Comparison of ENCODE assay signal across 24 mouse cellular contexts in the genomic region with DNA sequence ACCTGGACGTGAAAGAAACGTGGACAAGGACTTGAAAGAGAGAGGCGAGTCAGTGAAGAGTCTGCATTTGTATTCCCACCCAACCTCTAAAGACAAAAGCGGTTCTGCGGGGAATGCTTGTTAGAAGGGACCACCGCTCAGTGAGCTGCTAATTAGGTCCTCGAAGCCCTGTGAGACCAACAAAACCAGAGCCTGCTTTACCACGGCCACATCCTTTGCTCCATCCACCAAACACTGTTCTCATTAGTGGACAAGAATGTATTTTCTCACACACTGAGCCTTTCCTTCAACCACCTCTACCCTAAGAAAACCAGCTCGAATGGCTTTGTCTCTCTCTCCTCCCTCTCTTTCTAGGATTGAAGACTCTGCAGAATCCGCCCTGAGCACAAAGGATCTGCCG.
A peak's percentile ranks its signal among the peaks of the same experiment; 100 is the strongest.
DNase-seq lines count a peak whose midpoint lies in the region; ATAC-seq and TF ChIP-seq lines count a peak whose summit lies in the region.
"Had no signal": no experiment of that assay in that cellular context is flagged by ENCODE, and none has a peak within 500 bp of the region (broad histone marks: within the 10 kb centered on the region; RNA-seq: fewer than 3 reads in every experiment).

No protein-coding gene starts in this region.

- ATAC-seq in forebrain, embryonic 16.5 days, result no peak
- no peak for ATAC-seq in neural tube, embryonic 13.5 days (ENCODE audit: low read depth)
- ATAC-seq in forebrain, postnatal 0 days, result peak; percentile 23; the same call in 1 of the 2 replicates
- ATAC-seq: activated CD4-positive, CD25-positive, alpha-beta regulatory T cell, adult 4 months; hindbrain, postnatal 0 days; intestine, embryonic 16.5 days had no signal

- H3K9me3 ChIP-seq in forebrain, embryonic 10.5 days, result no peaks in the 10 kb centered on the region
- H3K9me3 ChIP-seq in forebrain, embryonic 16.5 days (ENCODE audit: control insufficient read depth, low read length), result no peaks in the 10 kb centered on the region
- H3K9me3 ChIP-seq in neural tube, embryonic 13.5 days, result no peaks in the 10 kb centered on the region
- H3K9me3 ChIP-seq in forebrain, postnatal 0 days (ENCODE audit: low read length), result no peaks in the 10 kb centered on the region
- H3K9me3 ChIP-seq: heart, embryonic 15.5 days; stomach, embryonic 15.5 days had no signal

- peaks cover 81% of the 10 kb centered on the region for H3K4me1 ChIP-seq in forebrain, embryonic 10.5 days
- H3K4me1 ChIP-seq in forebrain, embryonic 16.5 days (replicated peaks; ENCODE audit: control insufficient read depth, insufficient read depth, low read length), result peaks cover 20% of the 10 kb centered on the region
- peaks cover 52% of the 10 kb centered on the region for H3K4me1 ChIP-seq in neural tube, embryonic 13.5 days (replicated peaks)
- H3K4me1 ChIP-seq in forebrain, postnatal 0 days (ENCODE audit: insufficient read depth), result no peaks in the 10 kb centered on the region

- H3K9ac ChIP-seq in forebrain, embryonic 16.5 days (replicated peaks; ENCODE audit: low read depth, low read length), result no peak overlapping the region
- H3K9ac ChIP-seq in neural tube, embryonic 13.5 days, result no peak overlapping the region
- no peak overlapping the region for H3K9ac ChIP-seq in forebrain, postnatal 0 days
- H3K9ac ChIP-seq: heart, embryonic 15.5 days; stomach, embryonic 15.5 days had no signal

- TF ChIP-seq CTCF in forebrain, postnatal 0 days (IDR thresholded peaks at IDR 0.05; ENCODE audit: low read depth), result no peak
- no peak for TF ChIP-seq CTCF in layer of hippocampus, adult 2 months (conservative IDR thresholded peaks at IDR 0.05)

- H3K27ac ChIP-seq in forebrain, embryonic 10.5 days, result peak overlapping the region; percentile 78
- no peak overlapping the region; the same call in 1 of the 2 replicates for H3K27ac ChIP-seq in forebrain, embryonic 16.5 days (ENCODE audit: low read length)
- peak overlapping the region; percentile 23; the same call in 1 of the 2 replicates for H3K27ac ChIP-seq in neural tube, embryonic 13.5 days (replicated peaks)
- H3K27ac ChIP-seq in forebrain, postnatal 0 days (ENCODE audit: low read depth, low read length), result no peak overlapping the region
- no peak overlapping the region for H3K27ac ChIP-seq in layer of hippocampus, adult 2 months
- H3K27ac ChIP-seq: heart, embryonic 15.5 days; hindbrain, postnatal 0 days; left cerebral cortex, adult 2 months; stomach, embryonic 15.5 days had no signal

- WGBS in forebrain, embryonic 10.5 days, result 65% methylated on average over 11 of the region's 11 CpGs
- 18% methylated on average over 11 of the region's 11 CpGs for WGBS in forebrain, embryonic 16.5 days
- 69% methylated on average over 11 of the region's 11 CpGs for WGBS in neural tube, embryonic 13.5 days
- WGBS in forebrain, postnatal 0 days, result 25% methylated on average over 11 of the region's 11 CpGs

- H3K4me3 ChIP-seq in forebrain, embryonic 10.5 days, result no peak overlapping the region
- H3K4me3 ChIP-seq in forebrain, embryonic 16.5 days (replicated peaks; ENCODE audit: low read length), result no peak overlapping the region
- no peak overlapping the region for H3K4me3 ChIP-seq in neural tube, embryonic 13.5 days
- no peak overlapping the region for H3K4me3 ChIP-seq in forebrain, postnatal 0 days (ENCODE audit: low read depth, low read length)
- H3K4me3 ChIP-seq in layer of hippocampus, adult 2 months, result no peak overlapping the region
- H3K4me3 ChIP-seq: heart, embryonic 15.5 days; left cerebral cortex, adult 2 months; stomach, embryonic 15.5 days had no signal

- no peaks in the 10 kb centered on the region for H3K36me3 ChIP-seq in forebrain, embryonic 10.5 days (replicated peaks)
- no peaks in the 10 kb centered on the region for H3K36me3 ChIP-seq in forebrain, embryonic 16.5 days (ENCODE audit: control insufficient read depth, insufficient read depth)
- H3K36me3 ChIP-seq in neural tube, embryonic 13.5 days, result no peaks in the 10 kb centered on the region
- H3K36me3 ChIP-seq in forebrain, postnatal 0 days (ENCODE audit: insufficient read depth), result no peaks in the 10 kb centered on the region
- H3K36me3 ChIP-seq: heart, embryonic 15.5 days; stomach, embryonic 15.5 days had no signal

- no peaks in the 10 kb centered on the region for H3K27me3 ChIP-seq in forebrain, embryonic 10.5 days (ENCODE audit: poor library complexity, severe bottlenecking)
- no peaks in the 10 kb centered on the region for H3K27me3 ChIP-seq in forebrain, embryonic 16.5 days (replicated peaks; ENCODE audit: control insufficient read depth, insufficient read depth, low read length)
- no peaks in the 10 kb centered on the region for H3K27me3 ChIP-seq in neural tube, embryonic 13.5 days
- no peaks in the 10 kb centered on the region for H3K27me3 ChIP-seq in forebrain, postnatal 0 days (ENCODE audit: insufficient read depth, low read length)
- H3K27me3 ChIP-seq: heart, embryonic 15.5 days; stomach, embryonic 15.5 days had no signal

- no peak overlapping the region for H3K4me2 ChIP-seq in forebrain, embryonic 16.5 days (ENCODE audit: low read length)
- H3K4me2 ChIP-seq in neural tube, embryonic 13.5 days, result no peak overlapping the region
- no peak overlapping the region for H3K4me2 ChIP-seq in forebrain, postnatal 0 days (ENCODE audit: low read depth)
- H3K4me2 ChIP-seq: heart, embryonic 15.5 days; stomach, embryonic 15.5 days had no signal

- DNase-seq in forebrain, embryonic 10.5 days (ENCODE audit: extremely low spot score, low spot score), result no peak
- DNase-seq in neural tube, embryonic 10.5 days (ENCODE audit: extremely low spot score, low spot score), result no peak
- no peak for DNase-seq in forebrain, postnatal 0 days
- DNase-seq in urinary bladder, postnatal 14 days (ENCODE audit: low spot score), result no peak
- no peak for DNase-seq in layer of hippocampus, adult 2 months (ENCODE audit: low spot score in 2 of 2)
- DNase-seq: adrenal gland, postnatal 14 days; cerebellum, adult 8-10 months; cerebellum, postnatal 36 days; embryo, embryonic 11 days; gastrocnemius, postnatal 25 days; kidney, postnatal 4 days; layer of hippocampus, adult 9-11 months; left cerebral cortex, postnatal 4 days; lung, postnatal 4 days; right cerebral cortex, adult 18-20 months; thymus, postnatal 25 days had no signal

Comparison
In these comparisons a context has a peak if more than half of its experiments do, and no peak if none do; other contexts are left out.
1. H3K27ac ChIP-seq: peak in forebrain, embryonic 10.5 days (single experiment) and neural tube, embryonic 13.5 days (single experiment); none in forebrain, embryonic 16.5 days (single experiment), forebrain, postnatal 0 days (single experiment) and layer of hippocampus, adult 2 months (single experiment).